Mouse (Mus musculus): ENCODE data around the gene Rpl10a. TPM values are rescaled to one million over a fixed set of nuclear protein-coding genes. Genes with fewer than 3 reads are reported as not detected.

Rpl10a gene
- total and polyA plus RNA-seq, 3 experiments: 2,044 to 2,803 TPM; not detected in 1

GRCm38 (mm10) chr17:28312232-28313211 is 15.7 kb upstream of the Rpl10a start:
- H3K4me1 ChIP-seq (ENCODE audit: control insufficient read depth in 1 of 2, insufficient read depth in 2 of 2, low read length in 2 of 2): peaks cover 7 to 24% of the 10 kb centered on the region in 2 experiments
- peaks cover 17% of the 10 kb centered on the region for H3K79me2 ChIP-seq (ENCODE audit: control insufficient read depth, insufficient read depth, low read length, poor library complexity)
- TF ChIP-seq MAZ (IDR thresholded peaks at IDR 0.05; ENCODE audit: low read depth, low read length) (no peak), TCF12 (IDR thresholded peaks at IDR 0.05; ENCODE audit: low read depth, low read length) (peak; percentile 36; the same call in 1 of the 2 replicates), BHLHE40 (IDR thresholded peaks at IDR 0.05; ENCODE audit: borderline replicate concordance, low read depth, low read length) (no peak), MEF2A (IDR thresholded peaks at IDR 0.05; ENCODE audit: extremely low read depth, insufficient replicate concordance, low read depth, low read length, poor library complexity, severe bottlenecking) (no peak), NELFE (IDR thresholded peaks at IDR 0.05; ENCODE audit: low read depth, low read length) (peak; percentile 42; the same call in 1 of the 2 replicates), MXI1 (IDR thresholded peaks at IDR 0.05; ENCODE audit: low read depth, low read length) (peak; percentile 49; the same call in 1 of the 2 replicates), POLR2AphosphoS2 (IDR thresholded peaks at IDR 0.05; ENCODE audit: low read length) (peak; percentile 40; the same call in 1 of the 2 replicates), HCFC1 (IDR thresholded peaks at IDR 0.05; ENCODE audit: low read depth, low read length) (peak; percentile 50), USF2 (IDR thresholded peaks at IDR 0.05; ENCODE audit: borderline replicate concordance in 1 of 2, insufficient read depth in 1 of 2, low read depth in 1 of 2, low read length in 2 of 2) (no peak), ZMIZ1 (IDR thresholded peaks at IDR 0.05; ENCODE audit: low read depth, low read length) (peak; percentile 36; the same call in 1 of the 2 replicates), MYC (IDR thresholded peaks at IDR 0.05; ENCODE audit: low read depth, low read length) (no peak; the same call in 1 of the 2 replicates), USF1 (IDR thresholded peaks at IDR 0.05; ENCODE audit: low read depth, low read length) (no peak), POLR2A (IDR thresholded peaks at IDR 0.05; ENCODE audit: control insufficient read depth in 1 of 2, insufficient read depth in 1 of 2, low read depth in 1 of 2, low read length in 2 of 2, poor library complexity in 1 of 2) (peak; percentile 23 to 57; a peak in 2 of 4 replicates), ZNF384 (IDR thresholded peaks at IDR 0.05; ENCODE audit: low read depth, low read length) (peak; percentile 94), ZC3H11A (IDR thresholded peaks at IDR 0.05; ENCODE audit: low read depth, low read length) (no peak), CHD1 (IDR thresholded peaks at IDR 0.05; ENCODE audit: low read depth, low read length) (no peak; the same call in 1 of the 2 replicates), CHD2 (IDR thresholded peaks at IDR 0.05; ENCODE audit: low read length) (no peak), TBP (IDR thresholded peaks at IDR 0.05; ENCODE audit: low read depth, low read length) (no peak), MAX (IDR thresholded peaks at IDR 0.05; ENCODE audit: low read length) (no peak; the same call in 1 of the 2 replicates), EP300 (IDR thresholded peaks at IDR 0.05; ENCODE audit: low read depth in 1 of 2, low read length in 2 of 2) (peak; percentile 82 to 84), MYB (IDR thresholded peaks at IDR 0.05; ENCODE audit: low read depth, low read length) (peak; percentile 67), NRF1 (IDR thresholded peaks at IDR 0.05; ENCODE audit: insufficient read depth, low read depth, low read length, poor library complexity, severe bottlenecking) (no peak), JUND (IDR thresholded peaks at IDR 0.05; ENCODE audit: low read depth, low read length) (no peak), E2F4 (IDR thresholded peaks at IDR 0.05; ENCODE audit: borderline replicate concordance, low read depth, low read length) (no peak), TAL1 (IDR thresholded peaks at IDR 0.05; ENCODE audit: low read length) (no peak), GABPA (IDR thresholded peaks at IDR 0.05; ENCODE audit: low read depth, low read length) (peak; percentile 51; the same call in 1 of the 2 replicates), SIN3A (IDR thresholded peaks at IDR 0.05; ENCODE audit: low read length) (no peak; the same call in 1 of the 2 replicates), GATA1 (IDR thresholded peaks at IDR 0.05; ENCODE audit: low read depth, low read length) (peak; percentile 85), CTCF (IDR thresholded peaks at IDR 0.05 in 2 of 3, conservative IDR thresholded peaks at IDR 0.05 in 1 of 3; ENCODE audit: control insufficient read depth in 1 of 3, insufficient read depth in 1 of 3, low read depth in 2 of 3, low read length in 3 of 3, poor library complexity in 1 of 3, severe bottlenecking in 1 of 3) (peak; percentile 14 to 60 (median 51); a peak in 4 of 6 replicates), ETS1 (IDR thresholded peaks at IDR 0.05; ENCODE audit: low read depth, low read length) (peak; percentile 71; the same call in 1 of the 2 replicates), SMC3 (IDR thresholded peaks at IDR 0.05; ENCODE audit: low read depth, low read length) (peak; percentile 28; the same call in 1 of the 2 replicates), MAFK (IDR thresholded peaks at IDR 0.05; ENCODE audit: borderline replicate concordance, low read depth, low read length) (peak; percentile 17; the same call in 1 of the 2 replicates), RAD21 (IDR thresholded peaks at IDR 0.05; ENCODE audit: low read depth, low read length) (peak; percentile 18)
- H3K27ac ChIP-seq (ENCODE audit: control insufficient read depth, low read depth, low read length): peak overlapping the region; percentile 93
- peaks cover 0 to 18% of the 10 kb centered on the region in 2 experiments; a peak in 2 of 4 replicates for H3K36me3 ChIP-seq (ENCODE audit: control insufficient read depth in 1 of 2, insufficient read depth in 2 of 2, low read length in 2 of 2)
- no peaks in the 10 kb centered on the region for H3K9me3 ChIP-seq (replicated peaks; ENCODE audit: insufficient read depth, low read length)
- H3K27me3 ChIP-seq (ENCODE audit: control insufficient read depth in 1 of 2, insufficient read depth in 2 of 2, low read length in 2 of 2): no peaks in the 10 kb centered on the region
- peak; percentile 90 for DNase-seq (ENCODE audit: low read depth, low spot score)
- peak overlapping the region; percentile 49 to 58 for H3K4me3 ChIP-seq (ENCODE audit: control insufficient read depth in 1 of 2, insufficient read depth in 1 of 2, low read depth in 2 of 2, low read length in 2 of 2)
- peak overlapping the region; percentile 76 for H3K9ac ChIP-seq (ENCODE audit: control insufficient read depth, low read depth, low read length, poor library complexity, severe bottlenecking)
